Mouse (Mus musculus) stomach, postnatal 0 days (tissue): Measurements from ENCODE around the gene Polk.

Source experiments
- CTCF ChIP-seq: IDR thresholded peaks from 2 replicates; pipeline ENCODE4 v1.5.1; 2016; ENCODE audit warnings: antibody characterized with exemption, low read depth, mild to moderate bottlenecking, moderate library complexity
- EP300 ChIP-seq: optimal IDR thresholded peaks from 2 replicates; pipeline ENCODE3; 2016; ENCODE audit warnings: antibody characterized with exemption

DNA sequence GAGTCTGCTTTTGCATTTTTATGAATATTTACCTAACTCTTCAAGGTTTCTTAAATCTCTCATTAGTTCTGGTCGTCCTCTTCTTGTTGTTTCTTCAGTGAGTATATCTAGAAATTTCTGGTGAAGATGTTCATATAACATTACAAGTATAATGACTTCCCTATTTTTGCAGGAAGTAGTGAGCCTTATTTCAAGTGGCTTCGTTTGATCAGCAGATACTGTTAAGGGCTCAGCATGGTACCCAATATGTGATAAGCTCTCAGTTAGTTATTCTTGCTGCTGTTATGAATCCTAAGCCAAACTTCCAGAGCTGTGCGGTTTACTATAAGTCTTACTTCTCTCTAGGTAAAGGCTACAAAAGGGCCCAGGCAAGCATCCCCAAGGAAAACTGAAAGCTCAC, 12.8 kb downstream of the Polk start:
- TF ChIP-seq CTCF (no peak), EP300 (no peak)
